Mouse (Mus musculus): ENCODE measurements around the gene Kcnt2. TPM values are rescaled to one million over a fixed set of nuclear protein-coding genes. Genes with fewer than 3 reads are reported as not detected.

Gene Kcnt2
- polyA plus RNA-seq, 1 experiment from 2014 or later, result 1.6 TPM

- Histone ChIP-seq H3K9me3 (no peaks in the 10 kb centered on the region), H3K27me3 (no peaks in the 10 kb centered on the region), H3K9ac (no peak overlapping the region), H3K36me3 (no peaks in the 10 kb centered on the region), H3K4me3 (no peak overlapping the region), H3K4me2 (no peak overlapping the region), H3K27ac (replicated peaks) (no peak overlapping the region), H3K4me1 (replicated peaks) (no peaks in the 10 kb centered on the region)
- ATAC-seq (ENCODE audit: low read depth), result no peak
These were observed 49.5 kb downstream of the Kcnt2 start for GRCm38 (mm10) chr1:140295482-140295881.

DNA sequence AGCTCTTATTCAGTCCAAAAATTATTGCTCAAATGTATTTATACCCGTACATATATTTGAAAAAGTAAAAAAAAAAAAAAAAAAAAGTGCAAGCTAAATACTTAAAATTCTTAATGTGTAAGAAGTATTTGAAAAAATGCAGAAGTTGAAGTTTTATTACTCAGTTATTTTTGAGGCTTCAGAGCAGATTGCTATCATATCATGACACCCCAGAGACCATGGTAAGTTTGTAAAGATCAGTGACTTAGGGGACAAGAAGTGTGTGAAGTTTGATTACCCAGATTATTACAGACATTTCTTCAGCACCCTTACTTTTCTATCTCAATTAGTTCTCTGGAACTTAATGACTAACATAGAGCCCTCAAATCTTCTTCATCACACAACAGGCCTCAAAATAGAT is 58.3 kb downstream of the Kcnt2 start:
- no peaks in the 10 kb centered on the region for H3K36me3 ChIP-seq
- H3K4me3 ChIP-seq, result no peak overlapping the region
- no peak overlapping the region for H3K9ac ChIP-seq
- 0 out of 2 replicates have a peak, but pooled peaks cover 10% of the 10 kb centered on the region for H3K9me3 ChIP-seq
- no peak overlapping the region for H3K4me2 ChIP-seq
- H3K27ac ChIP-seq (replicated peaks), result no peak overlapping the region
- WGBS, result 98% methylated on average over 1 of the region's 1 CpGs
- no peaks in the 10 kb centered on the region for H3K4me1 ChIP-seq (replicated peaks)
- H3K27me3 ChIP-seq, result no peaks in the 10 kb centered on the region
- no peak for ATAC-seq (ENCODE audit: low read depth)

DNA sequence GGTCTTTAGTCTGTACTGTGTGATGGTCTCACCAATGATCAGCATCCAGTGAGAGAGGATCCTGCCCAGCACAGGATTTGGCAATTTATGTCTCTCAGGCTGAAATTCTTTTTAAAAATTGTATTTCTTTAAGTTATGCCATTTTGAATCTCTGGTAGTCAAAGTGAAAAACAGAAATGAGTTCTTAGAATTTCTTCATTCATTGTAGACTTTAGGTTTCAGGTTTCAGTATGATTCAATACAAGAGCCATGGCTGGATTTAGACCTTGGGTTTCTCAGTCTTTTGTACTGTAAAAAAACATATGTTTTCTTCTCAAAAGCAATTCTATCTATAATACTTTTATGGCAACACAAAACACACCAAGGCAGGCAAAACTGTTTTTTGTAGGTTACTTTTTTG is 59.4 kb downstream of the Kcnt2 start:
- Histone ChIP-seq H3K27ac (replicated peaks) (no peak overlapping the region), H3K27me3 (no peaks in the 10 kb centered on the region), H3K4me1 (replicated peaks) (no peaks in the 10 kb centered on the region), H3K4me3 (no peak overlapping the region), H3K36me3 (no peaks in the 10 kb centered on the region), H3K9me3 (0 out of 2 replicates have a peak, but pooled peaks cover 10% of the 10 kb centered on the region), H3K9ac (no peak overlapping the region), H3K4me2 (no peak overlapping the region)
- ATAC-seq (ENCODE audit: low read depth), result no peak

DNA sequence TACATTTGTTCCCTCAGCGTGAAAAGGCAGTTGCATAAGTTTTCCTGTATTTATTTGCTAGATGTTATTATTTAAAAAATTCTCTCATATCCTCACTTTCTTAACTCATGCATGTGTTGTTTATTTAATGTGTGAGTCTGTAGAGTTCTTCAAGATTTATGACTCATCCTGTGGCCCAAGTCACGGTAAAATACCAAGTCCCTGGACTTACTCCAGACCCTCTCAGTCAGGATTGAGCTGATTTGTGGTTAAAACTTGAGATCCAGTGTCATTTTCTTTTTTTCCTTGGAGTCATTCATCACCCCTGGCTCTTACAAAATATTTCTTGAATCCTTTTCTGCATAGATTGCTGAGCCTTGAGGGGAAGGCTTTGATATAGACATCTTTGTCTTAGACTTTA is 60.4 kb downstream of the Kcnt2 start:
- no peak overlapping the region for H3K4me3 ChIP-seq
- H3K36me3 ChIP-seq, result no peaks in the 10 kb centered on the region
- H3K4me1 ChIP-seq (replicated peaks), result no peaks in the 10 kb centered on the region
- H3K4me2 ChIP-seq, result no peak overlapping the region
- no peak overlapping the region for H3K9ac ChIP-seq
- H3K27me3 ChIP-seq, result no peaks in the 10 kb centered on the region
- ATAC-seq (ENCODE audit: low read depth), result no peak
- 0 out of 2 replicates have a peak, but pooled peaks cover 10% of the 10 kb centered on the region for H3K9me3 ChIP-seq
- WGBS, result 67% methylated on average over 2 of the region's 2 CpGs
- H3K27ac ChIP-seq (replicated peaks), result no peak overlapping the region

DNA sequence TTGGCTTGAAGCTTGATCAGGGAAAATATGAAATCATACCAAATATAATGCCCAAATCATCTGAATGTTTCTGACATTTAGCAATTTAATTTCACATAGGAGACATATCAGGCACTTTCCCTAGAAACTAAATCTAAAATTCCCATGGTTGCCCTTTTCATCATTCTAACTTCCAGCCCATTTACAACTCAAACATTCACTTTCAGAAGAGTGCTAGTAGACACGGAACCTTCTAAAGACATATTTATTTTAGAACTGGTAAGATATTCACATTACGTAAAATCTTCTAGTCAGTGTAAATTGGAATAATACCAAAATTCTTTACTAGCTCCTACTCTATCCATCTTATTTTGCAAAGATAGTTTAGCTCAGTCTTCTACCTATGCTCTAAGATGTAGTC is 64.8 kb downstream of the Kcnt2 start:
- no peak overlapping the region for H3K9ac ChIP-seq
- no peaks in the 10 kb centered on the region for H3K4me1 ChIP-seq (replicated peaks)
- no peak overlapping the region for H3K4me3 ChIP-seq
- H3K36me3 ChIP-seq, result no peaks in the 10 kb centered on the region
- H3K27me3 ChIP-seq, result no peaks in the 10 kb centered on the region
- WGBS, result 93% methylated on average over 2 of the region's 2 CpGs
- H3K9me3 ChIP-seq, result no peaks in the 10 kb centered on the region
- no peak overlapping the region for H3K27ac ChIP-seq (replicated peaks)
- no peak overlapping the region for H3K4me2 ChIP-seq
- no peak for ATAC-seq (ENCODE audit: low read depth)

DNA sequence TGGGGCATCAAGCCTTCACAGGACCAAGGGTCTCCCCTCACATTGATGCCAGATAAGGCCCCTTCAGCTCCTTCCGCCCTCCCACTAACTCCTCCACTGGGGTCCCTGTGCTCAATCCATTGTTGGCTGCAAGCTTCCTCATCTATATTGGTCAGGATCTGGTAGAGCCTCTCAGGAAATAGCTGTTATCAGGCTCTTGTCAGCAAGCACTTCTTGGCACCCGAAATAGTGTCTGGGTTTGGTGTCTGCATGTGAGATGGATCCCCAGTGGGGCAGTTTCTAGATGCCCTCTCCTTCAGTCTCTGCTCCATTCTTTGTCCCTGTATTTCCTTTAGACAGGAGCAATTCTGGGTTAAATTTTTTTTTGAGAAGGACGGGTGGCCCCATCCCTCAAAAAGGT is 79.1 kb downstream of the Kcnt2 start:
- Histone ChIP-seq H3K9me3 (no peaks in the 10 kb centered on the region), H3K27me3 (no peaks in the 10 kb centered on the region), H3K4me3 (no peak overlapping the region), H3K4me2 (no peak overlapping the region), H3K27ac (replicated peaks) (no peak overlapping the region), H3K4me1 (replicated peaks) (no peaks in the 10 kb centered on the region), H3K36me3 (no peaks in the 10 kb centered on the region), H3K9ac (no peak overlapping the region)
- 88% methylated on average over 3 of the region's 3 CpGs for WGBS
- no peak for ATAC-seq (ENCODE audit: low read depth)

- Histone ChIP-seq H3K36me3 (no peaks in the 10 kb centered on the region), H3K27ac (replicated peaks) (no peak overlapping the region), H3K9ac (no peak overlapping the region), H3K4me3 (no peak overlapping the region), H3K27me3 (no peaks in the 10 kb centered on the region), H3K9me3 (no peaks in the 10 kb centered on the region), H3K4me2 (no peak overlapping the region), H3K4me1 (replicated peaks) (no peaks in the 10 kb centered on the region)
- WGBS, result 86% methylated on average over 3 of the region's 3 CpGs
- ATAC-seq (ENCODE audit: low read depth), result no peak
These were observed 80.8 kb downstream of the Kcnt2 start for GRCm38 (mm10) chr1:140326709-140327108.

- ATAC-seq (ENCODE audit: low read depth), result no peak
- Histone ChIP-seq H3K4me1 (replicated peaks) (no peaks in the 10 kb centered on the region), H3K4me2 (no peak overlapping the region), H3K36me3 (no peaks in the 10 kb centered on the region), H3K4me3 (no peak overlapping the region), H3K27me3 (no peaks in the 10 kb centered on the region), H3K27ac (replicated peaks) (no peak overlapping the region), H3K9ac (no peak overlapping the region), H3K9me3 (no peaks in the 10 kb centered on the region)
- WGBS, result 70% methylated on average over 3 of the region's 3 CpGs
These were observed 87.7 kb downstream of the Kcnt2 start for GRCm38 (mm10) chr1:140333702-140334101.

DNA sequence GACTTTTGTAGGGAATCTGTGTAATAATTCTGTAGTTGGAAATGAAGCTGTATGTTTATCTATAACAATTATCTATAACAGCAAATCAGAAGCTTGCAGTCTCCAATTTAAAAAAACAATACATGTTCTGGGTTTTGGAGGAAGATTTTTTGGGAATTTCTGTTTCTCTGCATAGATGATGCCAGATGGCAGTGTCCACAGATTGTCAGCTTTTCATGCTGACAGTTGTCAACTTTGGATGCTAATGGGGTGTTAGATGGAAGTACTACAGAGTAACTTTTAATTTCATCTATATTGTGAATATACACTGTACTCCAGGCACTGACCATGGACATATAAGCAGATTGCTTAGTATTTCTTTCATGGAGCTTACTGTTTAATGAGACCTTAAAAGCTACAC is 92.5 kb downstream of the Kcnt2 start:
- no peak for ATAC-seq (ENCODE audit: low read depth)

GRCm38 (mm10) chr1:140339368-140339767 is 93.4 kb downstream of the Kcnt2 start:
- no peak overlapping the region for H3K27ac ChIP-seq (replicated peaks)
- 64% methylated on average over 4 of the region's 4 CpGs for WGBS
- no peak for ATAC-seq (ENCODE audit: low read depth)

More for the DNA sequence above, 92.5 kb downstream of the Kcnt2 start:
- Histone ChIP-seq H3K27me3 (no peaks in the 10 kb centered on the region), H3K9ac (no peak overlapping the region), H3K9me3 (no peaks in the 10 kb centered on the region), H3K4me3 (no peak overlapping the region), H3K27ac (replicated peaks) (no peak overlapping the region), H3K36me3 (no peaks in the 10 kb centered on the region), H3K4me1 (replicated peaks) (no peaks in the 10 kb centered on the region; the same call in 1 of the 2 replicates), H3K4me2 (no peak overlapping the region)

DNA sequence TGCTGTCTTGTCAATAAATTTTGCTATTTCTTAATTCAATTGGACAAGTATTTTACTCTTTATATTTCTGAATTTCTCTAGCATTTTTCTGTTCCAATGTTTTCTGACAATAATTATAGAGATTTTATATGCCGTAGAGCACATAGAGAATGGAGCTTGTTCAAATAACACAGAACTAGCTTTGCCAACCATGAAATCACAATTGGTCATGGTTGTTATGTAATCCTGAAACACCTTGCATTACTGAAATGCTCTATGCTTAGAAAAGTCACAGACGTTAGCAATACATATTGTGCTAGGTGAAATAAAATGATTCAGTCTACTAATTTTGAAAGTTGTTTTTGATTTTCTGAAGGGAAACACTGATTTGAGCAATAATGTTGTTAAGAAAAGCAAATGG is 118.8 kb downstream of the Kcnt2 start:
- H3K4me1 ChIP-seq (replicated peaks), result no peaks in the 10 kb centered on the region

More at GRCm38 (mm10) chr1:140339368-140339767, 93.4 kb downstream of the Kcnt2 start:
- Histone ChIP-seq H3K9ac (no peak overlapping the region), H3K4me3 (no peak overlapping the region), H3K9me3 (no peaks in the 10 kb centered on the region), H3K4me2 (no peak overlapping the region), H3K27me3 (no peaks in the 10 kb centered on the region), H3K36me3 (no peaks in the 10 kb centered on the region), H3K4me1 (replicated peaks) (no peaks in the 10 kb centered on the region; the same call in 1 of the 2 replicates)

GRCm38 (mm10) chr1:140373532-140373931 is 127.6 kb downstream of the Kcnt2 start:
- no peaks in the 10 kb centered on the region for H3K36me3 ChIP-seq
- H3K9me3 ChIP-seq, result no peaks in the 10 kb centered on the region
- no peak for ATAC-seq (ENCODE audit: low read depth)
- H3K27me3 ChIP-seq, result no peaks in the 10 kb centered on the region
- H3K4me1 ChIP-seq (replicated peaks), result no peaks in the 10 kb centered on the region
- no peak overlapping the region for H3K27ac ChIP-seq (replicated peaks)
- no peak overlapping the region for H3K4me3 ChIP-seq
- no peak overlapping the region for H3K9ac ChIP-seq
- no peak overlapping the region for H3K4me2 ChIP-seq
- 83% methylated on average over 1 of the region's 1 CpGs for WGBS

More for the DNA sequence above, 118.8 kb downstream of the Kcnt2 start:
- Histone ChIP-seq H3K36me3 (no peaks in the 10 kb centered on the region), H3K4me3 (no peak overlapping the region), H3K27me3 (no peaks in the 10 kb centered on the region), H3K4me2 (no peak overlapping the region), H3K9me3 (no peaks in the 10 kb centered on the region), H3K9ac (no peak overlapping the region), H3K27ac (replicated peaks) (no peak overlapping the region)
- WGBS, result 32% methylated on average over 2 of the region's 2 CpGs
- no peak for ATAC-seq (ENCODE audit: low read depth)

- WGBS, result 79% methylated on average over 2 of the region's 2 CpGs
- no peak overlapping the region for H3K27ac ChIP-seq (replicated peaks)
These were observed 132.8 kb downstream of the Kcnt2 start for GRCm38 (mm10) chr1:140378791-140379190.

More at GRCm38 (mm10) chr1:140378791-140379190, 132.8 kb downstream of the Kcnt2 start:
- Histone ChIP-seq H3K4me3 (no peak overlapping the region), H3K4me2 (no peak overlapping the region), H3K36me3 (no peaks in the 10 kb centered on the region), H3K4me1 (replicated peaks) (no peaks in the 10 kb centered on the region), H3K9me3 (no peaks in the 10 kb centered on the region), H3K9ac (no peak overlapping the region), H3K27me3 (no peaks in the 10 kb centered on the region)
- ATAC-seq (ENCODE audit: low read depth), result no peak

All from neural tube, embryonic 13.5 days (tissue).